Mouse (Mus musculus) neutrophil, adult 5-6 weeks (primary cell): ENCODE measurements around the gene Taf5l. TPM values are rescaled to one million over a fixed set of nuclear protein-coding genes. Genes with fewer than 3 reads are reported as not detected.
A peak's percentile ranks its signal among the peaks of the same experiment; 100 is the strongest.
"Not testable (repeated sequence)": the region's sequence is repeated elsewhere in the genome, so short reads cannot be mapped to it uniquely, and the experiment has no call there.

Experiments
- ATAC-seq: fragments of 151-379, 151-347 bp; 2 replicates; pipeline ENCODE4 v1.8.0; 2017; ENCODE audit warnings: mild to moderate bottlenecking, moderate TSS enrichment; ENCODE audit not compliant: insufficient number of reproducible peaks, poor library complexity, low FRiP score, severe bottlenecking; ENCODE audit errors: extremely low read depth
- total RNA-seq: library from RNA; stranded (forward); fragments of 200-1000 nt; gene quantifications from 2 replicates; pipeline ENCODE4 v1.2.3, GENCODE M21; 2017

The Taf5l gene
- total RNA-seq, 1 experiment from 2014 or later: 17.8 TPM

- no peak for ATAC-seq
These were observed 42.9 kb downstream of the Taf5l start for GRCm38 (mm10) chr8:123978166-123978838.

GRCm38 (mm10) chr8:123977499-123977898 is 43.7 kb downstream of the Taf5l start:
- no peak for ATAC-seq

DNA sequence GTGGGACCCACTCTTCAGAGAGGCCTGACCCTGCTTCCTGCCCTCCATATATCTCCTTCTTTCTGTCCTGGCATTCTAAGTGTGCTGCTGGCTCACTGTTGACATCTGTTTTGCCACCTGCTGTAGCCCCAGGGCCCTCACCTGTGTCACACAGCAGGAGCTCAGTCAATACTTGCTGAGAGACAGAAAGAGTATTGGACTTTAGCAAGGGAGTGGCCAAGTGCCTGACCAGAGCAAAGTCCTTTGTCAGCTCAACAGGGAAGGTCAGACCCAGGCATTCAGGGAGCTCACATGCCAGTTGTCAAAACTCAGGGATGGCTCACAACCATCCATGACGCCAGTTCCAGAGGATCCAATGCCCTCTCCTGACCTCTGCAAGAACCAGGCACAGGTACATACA is 47.7 kb downstream of the Taf5l start:
- no peak for ATAC-seq

- ATAC-seq: peak; percentile 54; the same call in 1 of the 2 replicates
These were observed 54.3 kb downstream of the Taf5l start for GRCm38 (mm10) chr8:123966896-123967295.

DNA sequence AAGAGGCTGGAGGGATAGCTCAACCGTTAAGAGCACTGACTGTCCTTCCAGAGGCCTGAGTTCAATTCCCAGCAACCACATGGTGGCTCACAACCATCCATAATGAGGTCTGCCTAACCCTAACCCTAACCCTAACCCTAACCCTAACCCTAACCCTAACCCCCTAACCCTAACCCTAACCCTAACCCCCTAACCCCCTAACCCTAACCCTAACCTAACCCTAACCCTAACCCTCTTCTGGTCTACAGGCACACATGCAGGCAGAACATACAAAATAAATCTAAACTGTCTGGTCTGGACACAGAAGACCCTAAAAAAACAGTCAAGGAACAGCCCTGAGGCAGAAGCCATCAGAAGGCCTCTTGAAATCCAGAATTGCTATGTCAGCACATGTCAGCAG is 59.8 kb downstream of the Taf5l start:
- no peak; the same call in 1 of the 2 replicates for ATAC-seq

GRCm38 (mm10) chr8:123960556-123960955 is 60.6 kb downstream of the Taf5l start:
- ATAC-seq: not testable (repeated sequence)

- no peak for ATAC-seq
These were observed 61.1 kb downstream of the Taf5l start for GRCm38 (mm10) chr8:123960056-123960455.

- no peak for ATAC-seq
These were observed 61.7 kb downstream of the Taf5l start for GRCm38 (mm10) chr8:123959473-123959872.

DNA sequence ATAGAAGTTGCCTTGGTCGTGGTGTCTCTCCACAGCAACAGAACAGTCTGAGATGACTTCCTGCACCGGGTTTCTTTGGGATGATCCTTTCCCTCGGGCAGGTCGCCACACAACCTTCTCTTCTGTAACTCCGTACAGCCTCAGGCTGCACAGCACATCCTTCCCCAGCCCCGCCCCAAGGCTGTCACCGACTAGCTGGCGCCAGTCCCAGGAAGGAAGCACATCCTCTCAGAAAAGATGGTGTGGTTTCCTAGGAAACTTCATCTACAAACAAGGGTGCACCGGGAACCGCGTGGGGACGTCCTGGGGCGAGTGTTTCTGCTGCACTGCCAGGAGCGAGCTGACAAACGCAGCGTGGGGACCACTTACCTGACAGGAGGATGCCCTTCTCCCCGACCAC is 63.1 kb downstream of the Taf5l start:
- ATAC-seq: no peak

DNA sequence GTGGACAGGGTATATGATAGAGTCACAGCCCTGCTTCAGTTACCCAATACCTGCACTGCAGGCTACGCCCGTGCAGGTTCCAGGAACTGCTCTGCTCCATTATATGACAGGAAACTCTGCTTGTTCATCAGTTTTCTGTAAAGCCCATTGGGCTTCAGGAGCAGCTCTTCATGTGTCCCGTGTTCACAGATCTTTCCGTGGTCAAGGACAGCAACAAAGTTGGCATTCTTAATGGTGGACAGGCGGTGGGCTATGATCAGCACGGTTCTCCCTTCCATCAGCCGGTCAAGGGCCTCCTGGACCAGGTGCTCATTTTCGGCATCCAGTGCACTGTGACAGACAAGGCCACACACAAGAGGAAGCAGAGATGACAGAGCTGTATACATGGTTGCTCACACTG is 67.0 kb downstream of the Taf5l start:
- ATAC-seq: no peak

GRCm38 (mm10) chr8:123953686-123954085 is 67.5 kb downstream of the Taf5l start:
- peak; percentile 36; the same call in 1 of the 2 replicates for ATAC-seq

DNA sequence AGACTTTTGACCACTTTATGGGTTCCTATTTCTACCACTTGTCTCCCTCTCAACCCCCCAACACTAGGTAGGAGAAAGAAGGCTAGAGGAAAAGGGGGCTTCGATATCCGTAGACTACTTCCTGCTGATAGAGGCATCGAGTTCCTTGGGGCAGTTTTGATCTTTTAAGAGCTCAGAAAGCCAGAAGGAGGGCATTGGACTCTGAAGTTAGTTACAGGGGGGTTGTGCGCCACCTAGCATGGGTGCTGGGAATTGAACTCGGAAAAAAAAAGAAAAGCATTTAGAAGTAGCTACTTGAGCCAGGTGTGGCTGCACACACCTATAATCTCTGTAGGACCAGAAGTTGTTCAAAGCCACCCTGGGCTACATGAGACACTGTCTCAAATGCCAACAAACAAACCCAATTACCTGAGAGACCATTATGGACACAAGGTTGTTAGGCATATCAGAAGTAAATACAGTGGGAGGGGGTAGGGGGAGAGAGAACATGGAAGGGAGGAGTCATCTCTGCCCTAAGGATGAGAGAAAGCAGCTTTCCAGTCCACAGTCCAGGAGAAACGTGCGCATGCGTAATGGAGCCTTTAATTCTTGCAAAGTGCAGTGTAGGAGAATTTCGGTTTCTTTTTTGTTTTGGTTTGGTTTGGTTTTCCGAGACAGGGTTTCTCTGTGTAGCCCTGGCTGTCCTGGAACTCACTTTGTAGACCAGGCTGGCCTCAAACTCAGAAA is 71.0 kb downstream of the Taf5l start:
- ATAC-seq: peak; percentile 36; the same call in 1 of the 2 replicates

GRCm38 (mm10) chr8:123949686-123949986 is 71.6 kb downstream of the Taf5l start:
- ATAC-seq: no peak

- peak; percentile 95 for ATAC-seq
These were observed 72.1 kb downstream of the Taf5l start, which contains the start of gene Nup133 for GRCm38 (mm10) chr8:123948942-123949685. Gene Nup133, minus strand, starts transcription at chr8:123949265.

Other genes with a start within 250 kb of the Taf5l start
- gene Rab4a, start 215.4 kb downstream of the Taf5l start, total RNA-seq: not detected in 2 replicates
- gene Ccsap, start 161.2 kb downstream of the Taf5l start, total RNA-seq: 7.0 and 8.5 TPM in 2 replicates
- not detected in 2 replicates for gene Acta1, start 126.6 kb downstream of the Taf5l start, total RNA-seq
- gene Nup133, start 72.1 kb downstream of the Taf5l start, total RNA-seq: 9.1 and 10.1 TPM in 2 replicates
- 6.5 and 6.9 TPM in 2 replicates for gene Abcb10, start 38.3 kb downstream of the Taf5l start, total RNA-seq
- 5.4 and 7.1 TPM in 2 replicates for gene Urb2, start 111 bp upstream of the Taf5l start, total RNA-seq
- 12.3 and 27.9 TPM in 2 replicates for gene Galnt2, start 210.0 kb upstream of the Taf5l start, total RNA-seq